Mouse (Mus musculus): ENCODE results near the gene Hba-x. TPM values are rescaled to one million over a fixed set of nuclear protein-coding genes. Genes with fewer than 3 reads are reported as not detected.
A peak's percentile ranks its signal among the peaks of the same experiment; 100 is the strongest.
"Not testable (repeated sequence)": the region's sequence is repeated elsewhere in the genome, so short reads cannot be mapped to it uniquely, and the experiment has no call there.

The Hba-x gene
- polyA plus RNA-seq, 1 experiment from 2014 or later: 4,268 TPM

DNA sequence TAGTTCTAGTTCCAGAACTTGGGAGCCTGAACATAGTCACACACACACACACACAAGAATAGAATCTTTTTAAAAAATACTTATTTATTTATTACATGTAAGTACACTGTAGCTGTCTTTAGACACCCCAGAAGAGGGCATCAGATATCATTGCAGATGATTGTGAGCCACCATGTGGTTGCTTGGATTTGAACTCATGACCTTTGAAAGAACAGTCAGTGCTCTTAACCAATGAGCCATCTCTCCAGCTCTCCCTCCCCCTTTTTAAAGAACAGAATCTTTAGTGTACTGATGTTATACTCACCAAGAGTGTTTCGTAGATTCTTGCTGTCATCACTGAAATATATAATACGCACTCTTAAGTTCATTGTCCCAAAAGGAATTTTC lies 22.3 kb downstream of the Hba-x start:
- Histone ChIP-seq H3K4me3 (no peak overlapping the region), H3K9me3 (no peaks in the 10 kb centered on the region), H3K27ac (no peak overlapping the region), H3K4me1 (0 out of 2 replicates have a peak, but pooled peaks cover 3% of the 10 kb centered on the region), H3K27me3 (ENCODE audit: poor library complexity, severe bottlenecking) (peaks cover 26% of the 10 kb centered on the region), H3K36me3 (replicated peaks) (no peaks in the 10 kb centered on the region)
- no peak for DNase-seq (ENCODE audit: extremely low spot score, low spot score)
- 98% methylated on average over 2 of the region's 2 CpGs for WGBS

DNA sequence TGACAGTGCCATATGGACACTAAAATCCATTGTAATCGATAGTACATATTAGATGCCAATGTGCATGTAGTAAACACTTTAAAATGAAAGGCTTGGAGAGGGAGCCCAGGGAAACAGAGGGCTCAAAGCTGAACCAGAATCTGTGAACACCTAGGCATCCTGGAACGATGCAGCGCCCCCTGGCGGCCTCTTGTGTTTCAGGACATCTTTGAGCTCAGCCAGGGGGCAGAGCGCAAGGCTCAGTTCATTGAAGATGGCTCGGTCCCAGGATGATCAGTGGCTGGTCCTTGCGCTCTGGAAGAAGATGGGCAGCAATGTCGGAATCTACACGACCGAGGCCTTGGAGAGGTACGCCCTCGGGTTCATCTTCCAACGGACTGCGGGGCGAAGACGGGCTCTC lies 23.7 kb downstream of the Hba-x start, which contains the start of gene Hbq1a:
Gene Hbq1a, plus strand, starts transcription at position 205 of the 400 bp plus-strand sequence.
- 7% methylated on average over 16 of the region's 16 CpGs for WGBS
- peak within 1 kb of the TSS; percentile 36 for H3K4me3 ChIP-seq

DNA sequence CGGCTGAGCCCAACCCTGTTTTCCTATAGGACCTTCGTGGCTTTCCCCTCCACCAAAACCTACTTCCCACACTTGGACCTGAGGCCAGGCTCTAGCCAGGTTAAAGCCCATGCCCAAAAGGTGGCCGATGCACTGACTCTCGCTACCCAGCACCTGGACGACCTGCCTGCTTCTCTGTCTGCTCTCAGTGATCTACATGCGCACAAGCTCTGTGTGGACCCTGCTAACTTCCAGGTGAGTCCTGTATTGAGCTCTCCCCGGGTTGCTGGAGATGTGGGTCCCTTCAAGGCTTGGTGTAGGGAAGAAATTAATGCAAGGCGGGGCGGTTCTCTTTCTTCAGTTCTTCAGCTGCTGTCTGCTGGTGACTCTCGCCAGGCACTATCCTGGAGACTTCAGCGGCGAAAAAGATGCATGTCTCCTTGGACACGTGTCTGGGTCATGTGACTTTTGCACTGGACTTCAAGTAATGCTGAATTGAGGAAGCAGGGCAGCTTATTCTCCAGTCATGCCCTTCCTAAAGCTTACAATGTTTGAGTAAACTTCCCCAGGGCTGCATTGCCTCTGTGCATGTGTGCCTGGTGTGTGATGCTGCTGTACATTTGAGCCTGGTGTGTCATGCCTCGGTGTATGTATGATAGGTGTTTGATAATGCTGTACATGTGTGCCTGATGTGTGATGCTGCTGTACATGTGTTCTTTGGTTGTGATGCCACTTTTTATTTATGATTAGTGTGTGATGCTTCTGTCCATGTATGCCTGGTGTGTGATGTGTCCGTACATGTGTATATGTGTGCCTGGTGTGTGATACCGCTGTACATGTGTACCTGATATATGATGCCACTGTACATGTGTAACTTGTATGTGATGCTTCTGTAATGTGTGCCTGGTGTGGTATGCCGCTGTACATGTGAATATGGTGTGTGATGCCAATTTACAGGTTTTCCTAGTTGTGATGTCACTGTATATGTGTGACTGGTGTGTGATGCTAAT lies 24.4 kb downstream of the Hba-x start:
- H3K27me3 ChIP-seq (ENCODE audit: poor library complexity, severe bottlenecking): peaks cover 26% of the 10 kb centered on the region
- no peak overlapping the region for H3K27ac ChIP-seq
- H3K36me3 ChIP-seq (replicated peaks): no peaks in the 10 kb centered on the region
- no peaks in the 10 kb centered on the region for H3K9me3 ChIP-seq
- WGBS: 64% methylated on average over 16 of the region's 17 CpGs
- 0 out of 2 replicates have a peak, but pooled peaks cover 3% of the 10 kb centered on the region for H3K4me1 ChIP-seq
- no peak for DNase-seq (ENCODE audit: extremely low spot score, low spot score)
- peak overlapping the region; percentile 36 for H3K4me3 ChIP-seq

More for the DNA sequence above, 23.7 kb downstream of the Hba-x start, which contains the start of gene Hbq1a:
- not testable (repeated sequence) for H3K9me3 ChIP-seq; H3K27ac ChIP-seq; H3K4me1 ChIP-seq; H3K36me3 ChIP-seq (replicated peaks)
- peak; percentile 62 for DNase-seq (ENCODE audit: extremely low spot score, low spot score)
- H3K27me3 ChIP-seq (ENCODE audit: poor library complexity, severe bottlenecking): peaks cover 26% of the 10 kb centered on the region

DNA sequence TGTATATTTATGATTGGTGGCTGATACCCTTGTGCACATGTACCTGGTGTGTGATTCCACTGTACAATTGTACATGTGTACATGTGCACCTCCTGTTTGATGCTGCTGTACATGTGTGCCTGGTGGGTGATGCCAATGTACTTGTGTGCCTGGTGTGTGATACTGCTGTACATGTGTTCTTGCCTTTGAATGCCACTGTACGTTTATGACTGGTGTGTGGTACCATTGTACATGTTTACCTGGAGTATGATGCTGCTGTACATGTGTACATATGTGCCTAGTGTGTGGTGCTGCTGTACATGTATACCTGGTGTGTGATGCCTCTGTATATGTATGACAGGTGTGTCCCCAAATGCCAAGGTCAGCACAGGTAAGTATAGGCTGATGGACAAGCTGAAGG lies 25.3 kb downstream of the Hba-x start:
- no peaks in the 10 kb centered on the region for H3K36me3 ChIP-seq (replicated peaks)
- peaks cover 26% of the 10 kb centered on the region for H3K27me3 ChIP-seq (ENCODE audit: poor library complexity, severe bottlenecking)
- WGBS: 82% methylated on average over 1 of the region's 1 CpGs
- H3K27ac ChIP-seq: no peak overlapping the region
- H3K4me1 ChIP-seq: 0 out of 2 replicates have a peak, but pooled peaks cover 3% of the 10 kb centered on the region
- no peak overlapping the region for H3K4me3 ChIP-seq
- no peaks in the 10 kb centered on the region for H3K9me3 ChIP-seq
- DNase-seq (ENCODE audit: extremely low spot score, low spot score): no peak

DNA sequence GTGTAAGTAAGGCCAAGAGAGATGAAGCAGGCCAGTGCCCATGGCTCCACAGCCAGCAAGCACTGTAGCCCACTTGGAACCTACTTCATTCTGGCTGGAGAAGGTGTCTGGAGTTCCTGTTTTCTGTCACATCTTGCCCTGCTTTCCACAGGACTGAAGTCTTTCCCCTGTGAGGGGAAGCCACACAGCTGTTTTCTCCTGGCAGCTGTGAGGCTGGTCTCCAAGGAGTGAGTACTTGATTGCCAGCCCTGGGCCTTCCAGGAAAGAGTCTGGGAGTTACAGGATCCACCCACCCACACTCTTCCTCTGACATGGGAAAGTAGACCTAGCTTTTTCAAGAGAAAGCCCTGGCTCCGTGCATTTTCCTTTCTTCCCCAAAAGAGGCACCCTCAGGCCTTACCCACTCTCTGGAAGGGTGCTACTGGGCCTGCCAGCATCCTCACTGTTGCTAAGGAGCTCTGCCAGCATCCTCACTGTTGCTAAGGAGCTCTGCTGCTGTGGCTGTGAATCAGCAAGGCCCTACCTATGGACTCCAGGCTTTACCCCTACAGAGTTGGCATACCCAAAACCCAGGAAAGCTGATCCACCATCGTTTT lies 26.7 kb downstream of the Hba-x start:
- no peak for DNase-seq (ENCODE audit: extremely low spot score, low spot score)
- no peak overlapping the region for H3K27ac ChIP-seq
- 59% methylated on average over 2 of the region's 2 CpGs for whole genome bisulfite sequencing
- 0 out of 2 replicates have a peak, but pooled peaks cover 6% of the 10 kb centered on the region for H3K4me1 ChIP-seq
- H3K4me3 ChIP-seq: no peak overlapping the region
- peaks cover 26% of the 10 kb centered on the region for H3K27me3 ChIP-seq (ENCODE audit: poor library complexity, severe bottlenecking)
- no peaks in the 10 kb centered on the region for H3K36me3 ChIP-seq (replicated peaks)
- no peaks in the 10 kb centered on the region for H3K9me3 ChIP-seq

DNA sequence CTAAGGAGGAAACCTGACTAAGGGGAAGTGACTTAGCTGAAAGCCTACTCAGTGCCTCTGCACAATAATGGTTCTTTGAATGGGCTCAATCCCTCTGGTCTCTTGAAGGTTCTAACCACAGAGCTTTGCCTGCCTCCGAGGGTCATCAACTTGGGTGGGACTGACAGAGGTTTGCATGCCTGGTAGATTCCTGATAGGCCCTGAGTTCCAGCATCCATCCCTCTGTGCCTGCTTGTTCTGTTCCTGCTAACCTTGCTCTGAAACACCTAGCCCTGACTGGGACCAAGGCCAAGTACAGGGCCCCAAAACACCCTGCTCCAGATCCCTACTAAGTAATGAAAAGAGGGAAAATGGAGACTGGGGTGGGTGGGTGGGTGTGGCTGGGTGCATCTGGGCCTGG lies 27.3 kb downstream of the Hba-x start:
- peaks cover 26% of the 10 kb centered on the region for H3K27me3 ChIP-seq (ENCODE audit: poor library complexity, severe bottlenecking)
- no peaks in the 10 kb centered on the region for H3K9me3 ChIP-seq
- no peak overlapping the region for H3K27ac ChIP-seq
- H3K4me3 ChIP-seq: no peak overlapping the region
- H3K36me3 ChIP-seq (replicated peaks): no peaks in the 10 kb centered on the region
- DNase-seq (ENCODE audit: extremely low spot score, low spot score): no peak
- WGBS: 85% methylated on average over 1 of the region's 1 CpGs
- H3K4me1 ChIP-seq: 0 out of 2 replicates have a peak, but pooled peaks cover 8% of the 10 kb centered on the region

DNA sequence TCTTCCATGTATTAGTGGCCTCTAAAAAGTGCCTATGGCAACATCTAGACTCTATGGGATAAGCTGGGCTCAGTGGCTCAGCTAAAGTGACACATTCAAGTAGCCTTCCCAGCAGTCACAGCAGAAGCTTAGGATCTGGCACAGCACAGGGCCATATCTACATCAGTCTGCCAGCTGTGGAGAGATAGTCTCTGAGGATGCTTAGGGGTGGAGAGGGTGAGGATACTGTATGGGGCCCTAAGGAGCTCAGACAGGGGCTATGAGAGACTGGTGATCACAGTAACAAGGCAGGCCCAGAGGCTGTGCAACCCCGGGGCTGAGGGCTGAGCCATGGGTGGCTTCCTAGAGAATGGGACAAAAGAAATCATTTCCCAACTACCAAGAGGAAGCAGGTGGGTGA lies 30.8 kb downstream of the Hba-x start:
- DNase-seq (ENCODE audit: extremely low spot score, low spot score): no peak
- H3K27ac ChIP-seq: no peak overlapping the region
- H3K36me3 ChIP-seq (replicated peaks): no peaks in the 10 kb centered on the region
- 0 out of 2 replicates have a peak, but pooled peaks cover 5% of the 10 kb centered on the region for H3K4me1 ChIP-seq
- peaks cover 6% of the 10 kb centered on the region for H3K27me3 ChIP-seq (ENCODE audit: poor library complexity, severe bottlenecking)
- WGBS: 70% methylated on average over 1 of the region's 1 CpGs
- H3K9me3 ChIP-seq: no peaks in the 10 kb centered on the region
- H3K4me3 ChIP-seq: no peak overlapping the region

DNA sequence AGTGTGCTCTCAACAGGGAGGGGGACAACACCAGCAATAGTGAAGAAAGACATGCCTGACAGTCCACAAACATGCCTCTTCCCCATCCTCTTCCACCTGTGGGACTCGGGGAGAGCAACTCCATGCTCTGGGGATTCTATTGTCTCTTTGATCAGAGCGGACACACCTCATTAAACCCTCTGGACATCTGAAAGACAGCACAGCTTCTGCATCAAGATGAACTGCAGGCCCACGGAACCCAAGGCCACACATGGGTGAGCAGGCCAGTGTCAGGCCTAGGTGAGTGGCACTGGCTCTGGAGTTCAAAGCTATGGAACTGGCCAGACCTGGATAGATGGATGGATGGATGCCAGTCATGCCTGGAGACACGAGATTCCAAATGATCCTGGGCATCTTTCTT lies 33.2 kb downstream of the Hba-x start:
- Histone ChIP-seq H3K27me3 (ENCODE audit: poor library complexity, severe bottlenecking) (no peaks in the 10 kb centered on the region), H3K4me3 (no peak overlapping the region), H3K36me3 (replicated peaks) (no peaks in the 10 kb centered on the region), H3K9me3 (no peaks in the 10 kb centered on the region), H3K4me1 (0 out of 2 replicates have a peak, but pooled peaks cover 5% of the 10 kb centered on the region), H3K27ac (no peak overlapping the region)
- DNase-seq (ENCODE audit: extremely low spot score, low spot score): no peak
- WGBS: 57% methylated on average over 4 of the region's 4 CpGs

DNA sequence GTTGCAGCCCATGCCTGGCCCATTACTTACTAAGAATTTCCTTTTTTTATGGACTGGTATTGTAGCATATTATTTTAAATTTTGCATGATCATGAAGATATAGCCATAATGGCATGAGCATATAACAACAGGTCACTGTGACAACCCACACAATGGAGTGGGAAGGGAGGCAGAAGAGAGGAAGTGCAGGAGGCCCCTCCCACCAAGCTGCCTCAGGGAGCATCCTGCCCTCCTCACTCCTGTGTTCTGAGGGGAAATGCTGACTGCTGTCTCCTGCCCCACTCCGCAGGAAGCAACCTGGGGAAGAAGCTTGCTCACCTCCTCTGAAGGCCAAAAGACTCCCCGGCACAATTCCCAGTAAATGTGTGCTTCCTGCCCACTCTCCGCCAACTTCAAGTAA lies 33.7 kb downstream of the Hba-x start:
- whole genome bisulfite sequencing: 67% methylated on average over 3 of the region's 3 CpGs
- no peak for DNase-seq (ENCODE audit: extremely low spot score, low spot score)

DNA sequence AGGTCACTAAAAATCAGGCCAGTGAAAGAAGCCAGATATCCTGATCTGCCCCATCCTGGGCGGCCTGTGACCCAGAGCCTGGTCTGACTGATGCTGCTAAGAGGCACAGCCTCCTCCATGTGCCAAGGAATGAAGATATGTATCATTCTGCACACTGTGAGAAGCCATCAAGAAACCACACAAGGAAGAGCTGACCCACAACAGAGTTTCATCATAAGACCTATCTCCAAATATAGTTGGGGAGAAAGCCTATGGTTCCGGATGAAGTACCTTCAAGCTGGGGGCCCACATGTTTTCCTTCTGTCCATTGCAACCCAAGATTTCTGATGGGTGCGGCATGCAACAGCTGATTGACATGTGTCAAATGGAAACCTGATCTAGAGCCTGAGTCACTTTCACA lies 39.8 kb downstream of the Hba-x start:
- Histone ChIP-seq H3K27ac (no peak overlapping the region), H3K36me3 (replicated peaks) (no peaks in the 10 kb centered on the region), H3K4me1 (peaks cover 6% of the 10 kb centered on the region; the same call in 1 of the 2 replicates), H3K4me3 (no peak overlapping the region), H3K9me3 (no peaks in the 10 kb centered on the region), H3K27me3 (ENCODE audit: poor library complexity, severe bottlenecking) (no peaks in the 10 kb centered on the region)
- WGBS: 86% methylated on average over 3 of the region's 3 CpGs
- DNase-seq (ENCODE audit: extremely low spot score, low spot score): no peak

More for the DNA sequence above, 33.7 kb downstream of the Hba-x start:
- H3K36me3 ChIP-seq (replicated peaks): no peaks in the 10 kb centered on the region
- H3K9me3 ChIP-seq: no peaks in the 10 kb centered on the region
- no peaks in the 10 kb centered on the region for H3K27me3 ChIP-seq (ENCODE audit: poor library complexity, severe bottlenecking)
- 0 out of 2 replicates have a peak, but pooled peaks cover 5% of the 10 kb centered on the region for H3K4me1 ChIP-seq
- H3K4me3 ChIP-seq: no peak overlapping the region
- no peak overlapping the region for H3K27ac ChIP-seq

DNA sequence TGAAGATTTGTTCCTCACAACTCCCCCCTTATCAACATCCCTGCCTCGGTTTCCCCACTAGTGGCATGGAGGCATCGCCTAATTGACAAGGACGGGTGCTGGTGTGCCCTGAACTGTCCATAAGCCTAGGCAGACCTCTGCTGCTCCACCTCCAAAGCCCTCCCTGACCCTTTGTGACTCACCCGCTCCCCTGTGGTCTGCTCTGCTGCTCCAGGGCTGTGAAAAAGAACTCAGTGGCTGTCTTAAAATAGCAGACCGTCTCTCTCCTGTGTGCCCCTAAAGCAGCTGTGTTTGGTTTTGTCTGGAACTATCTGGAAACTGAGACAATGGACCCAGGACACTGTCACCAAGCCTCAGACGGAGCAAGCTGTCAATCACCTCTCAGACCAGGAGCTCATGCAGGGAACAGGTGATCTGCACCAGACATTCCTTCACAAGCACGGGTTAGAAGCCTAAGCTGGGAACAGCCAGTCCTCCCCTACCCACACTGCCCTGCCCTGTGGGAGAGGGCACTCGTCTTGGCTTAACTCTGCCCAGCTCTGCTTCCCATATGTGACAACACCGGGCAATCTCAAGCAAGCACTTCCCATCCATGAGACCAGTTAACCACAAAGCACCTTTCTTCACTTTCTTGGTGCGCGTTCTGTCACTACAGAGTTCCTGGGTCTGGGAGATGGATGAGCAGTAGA lies 44.5 kb downstream of the Hba-x start:
- H3K36me3 ChIP-seq (replicated peaks): no peaks in the 10 kb centered on the region
- H3K27me3 ChIP-seq (ENCODE audit: poor library complexity, severe bottlenecking): no peaks in the 10 kb centered on the region
- H3K4me1 ChIP-seq: peaks cover 16% of the 10 kb centered on the region; the same call in 1 of the 2 replicates
- no peak overlapping the region for H3K27ac ChIP-seq
- 73% methylated on average over 11 of the region's 11 CpGs for WGBS
- H3K4me3 ChIP-seq: no peak overlapping the region
- no peaks in the 10 kb centered on the region for H3K9me3 ChIP-seq
- DNase-seq (ENCODE audit: extremely low spot score, low spot score): no peak

DNA sequence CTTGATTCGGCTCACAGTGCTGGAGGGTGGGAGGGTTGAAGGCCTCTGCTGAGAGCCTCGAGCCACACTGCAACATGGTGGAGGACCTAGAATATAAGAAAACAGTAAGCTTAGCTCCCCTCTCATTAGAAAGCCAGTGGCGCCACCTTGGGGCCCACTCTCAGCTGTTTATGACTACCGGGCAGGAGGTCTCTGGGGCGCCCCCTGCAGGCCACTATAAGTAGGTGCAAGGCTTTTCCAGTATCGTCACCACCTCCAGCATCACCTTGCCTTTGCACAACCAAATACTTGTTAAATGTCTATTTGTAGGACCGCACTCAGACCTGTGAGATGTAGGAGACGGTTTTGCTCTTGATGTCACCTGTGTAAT lies 45.0 kb downstream of the Hba-x start:
- peak; percentile 60 for DNase-seq (ENCODE audit: extremely low spot score, low spot score)
- no peaks in the 10 kb centered on the region for H3K36me3 ChIP-seq (replicated peaks)
- H3K4me1 ChIP-seq: peaks cover 16% of the 10 kb centered on the region; the same call in 1 of the 2 replicates
- 45% methylated on average over 8 of the region's 8 CpGs for WGBS
- H3K4me3 ChIP-seq: no peak overlapping the region
- no peaks in the 10 kb centered on the region for H3K9me3 ChIP-seq
- no peak overlapping the region for H3K27ac ChIP-seq
- H3K27me3 ChIP-seq (ENCODE audit: poor library complexity, severe bottlenecking): 0 out of 2 replicates have a peak, but pooled peaks cover 4% of the 10 kb centered on the region

All from forebrain, embryonic 10.5 days (tissue).